In the genomic region with DNA sequence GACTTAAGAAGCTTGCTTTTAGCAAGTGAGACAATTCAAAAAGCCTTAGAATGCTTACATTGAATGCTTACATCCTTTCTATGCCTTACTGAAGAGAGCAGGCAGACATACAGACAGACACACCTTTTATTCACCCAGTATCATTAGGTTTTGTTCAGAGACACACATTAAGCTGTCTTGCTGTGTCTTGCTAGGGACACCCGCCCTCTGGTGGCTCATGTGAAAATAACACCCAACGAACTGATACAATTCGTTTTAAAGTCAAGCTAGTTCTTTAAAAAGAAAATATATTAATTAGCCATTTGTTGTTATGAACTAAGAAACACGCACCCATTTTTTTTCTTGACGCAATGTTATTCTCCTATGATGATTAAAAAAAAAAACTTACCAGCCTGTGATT, we compare ENCODE assay signal across 8 mouse cellular contexts.
A peak's percentile ranks its signal among the peaks of the same experiment; 100 is the strongest.
DNase-seq lines count a peak whose midpoint lies in the region; ATAC-seq and TF ChIP-seq lines count a peak whose summit lies in the region.

No protein-coding gene starts in this region.

- DNase-seq in heart, postnatal 10 days: peak; percentile 74 to 80
- DNase-seq in heart, embryonic 10.5 days (ENCODE audit: low spot score): no peak
- DNase-seq in embryonic facial prominence, embryonic 11.5 days (ENCODE audit: low spot score): peak; percentile 84
- peak; percentile 73 for DNase-seq in hindbrain, embryonic 10.5 days (ENCODE audit: low spot score)
- DNase-seq in layer of hippocampus, postnatal 10 days (ENCODE audit: low spot score in 2 of 2): peak; percentile 86 to 89
- DNase-seq in right cerebral cortex, postnatal 36 days (ENCODE audit: low spot score in 2 of 2): peak; percentile 57 to 64

- H3K36me3 ChIP-seq in heart, embryonic 10.5 days: no peaks in the 10 kb centered on the region
- H3K36me3 ChIP-seq in embryonic facial prominence, embryonic 11.5 days (replicated peaks; ENCODE audit: control insufficient read depth, insufficient read depth, low read depth, low read length): no peaks in the 10 kb centered on the region
- no peaks in the 10 kb centered on the region for H3K36me3 ChIP-seq in hindbrain, embryonic 10.5 days

- no peak for TF ChIP-seq POLR2A in bone marrow, adult 2 months (IDR thresholded peaks at IDR 0.05; ENCODE audit: borderline replicate concordance, control insufficient read depth, low read depth, low read length)

- no peak overlapping the region for H3K4me3 ChIP-seq in heart, embryonic 10.5 days
- H3K4me3 ChIP-seq in bone marrow, adult 2 months (replicated peaks; ENCODE audit: control insufficient read depth, low read depth, low read length): no peak overlapping the region
- no peak overlapping the region for H3K4me3 ChIP-seq in embryonic facial prominence, embryonic 11.5 days (ENCODE audit: low read depth, low read length)
- peak overlapping the region; percentile 52; the same call in 1 of the 2 replicates for H3K4me3 ChIP-seq in hindbrain, embryonic 10.5 days

- H3K4me2 ChIP-seq in embryonic facial prominence, embryonic 11.5 days (ENCODE audit: low read depth, low read length): no peak overlapping the region

- peaks cover 10% of the 10 kb centered on the region; the same call in 1 of the 2 replicates for H3K27me3 ChIP-seq in heart, embryonic 10.5 days (ENCODE audit: insufficient read depth, poor library complexity, severe bottlenecking)
- H3K27me3 ChIP-seq in embryonic facial prominence, embryonic 11.5 days (ENCODE audit: control insufficient read depth, insufficient read depth, low read length): no peaks in the 10 kb centered on the region
- peaks cover 9% of the 10 kb centered on the region for H3K27me3 ChIP-seq in hindbrain, embryonic 10.5 days (ENCODE audit: insufficient read depth, poor library complexity, severe bottlenecking)

- H3K4me1 ChIP-seq in heart, embryonic 10.5 days: peaks cover 29% of the 10 kb centered on the region
- no peaks in the 10 kb centered on the region for H3K4me1 ChIP-seq in bone marrow, adult 2 months (ENCODE audit: control insufficient read depth, insufficient read depth, low read length)
- no peaks in the 10 kb centered on the region for H3K4me1 ChIP-seq in embryonic facial prominence, embryonic 11.5 days (ENCODE audit: control insufficient read depth, insufficient read depth, low read length)
- peaks cover 54% of the 10 kb centered on the region for H3K4me1 ChIP-seq in hindbrain, embryonic 10.5 days (replicated peaks)

- no peak for ATAC-seq in embryonic facial prominence, embryonic 11.5 days (replicated peaks; ENCODE audit: insufficient number of reproducible peaks, low FRiP score, low TSS enrichment, low read depth)
- ATAC-seq in megakaryocyte progenitor cell, adult 5-6 weeks (replicated peaks; ENCODE audit: poor library complexity): peak; percentile 76

- H3K27ac ChIP-seq in heart, embryonic 10.5 days: no peak overlapping the region
- no peak overlapping the region for H3K27ac ChIP-seq in bone marrow, adult 2 months (ENCODE audit: control insufficient read depth, insufficient read depth, low read depth, low read length, poor library complexity)
- H3K27ac ChIP-seq in embryonic facial prominence, embryonic 11.5 days (replicated peaks; ENCODE audit: low read depth, low read length): no peak overlapping the region
- H3K27ac ChIP-seq in hindbrain, embryonic 10.5 days: peak overlapping the region; percentile 72

- peak; percentile 38 for TF ChIP-seq CTCF in bone marrow, adult 2 months (IDR thresholded peaks at IDR 0.05; ENCODE audit: control insufficient read depth, insufficient read depth, low read length)

- H3K9ac ChIP-seq in embryonic facial prominence, embryonic 11.5 days (replicated peaks; ENCODE audit: low read length): no peak overlapping the region

- WGBS in heart, embryonic 10.5 days: 14% methylated on average over 5 of the region's 5 CpGs
- WGBS in bone marrow, adult 2 months: 13% methylated on average over 5 of the region's 5 CpGs
- WGBS in embryonic facial prominence, embryonic 11.5 days: 16% methylated on average over 5 of the region's 5 CpGs
- 12% methylated on average over 5 of the region's 5 CpGs for WGBS in hindbrain, embryonic 10.5 days

- intact Hi-C loops in heart, postnatal 10 days (cut with DNase I): loop anchor here (1.0 to 10.0 kb wide), 2 partner anchors 315 to 523 kb away; a partner anchor contains a TSS

- no peaks in the 10 kb centered on the region for H3K9me3 ChIP-seq in heart, embryonic 10.5 days
- H3K9me3 ChIP-seq in embryonic facial prominence, embryonic 11.5 days (replicated peaks; ENCODE audit: control insufficient read depth, low read length): no peaks in the 10 kb centered on the region
- H3K9me3 ChIP-seq in hindbrain, embryonic 10.5 days: no peaks in the 10 kb centered on the region
